Comparison of ENCODE assay signal across 13 mouse cellular contexts in genomic region chr11:99135047-99135440, GRCm38 (mm10). TPM values are rescaled to one million over a fixed set of nuclear protein-coding genes. Genes with fewer than 3 reads are reported as not detected.
DNase-seq lines count a peak whose midpoint lies in the region; ATAC-seq and TF ChIP-seq lines count a peak whose summit lies in the region.
"Had no signal": no experiment of that assay in that cellular context is flagged by ENCODE, and none has a peak within 500 bp of the region (broad histone marks: within the 10 kb centered on the region; RNA-seq: fewer than 3 reads in every experiment).

No protein-coding gene starts in this region.

- WGBS in heart, embryonic 13.5 days: 55% methylated on average over 8 of the region's 8 CpGs
- WGBS in midbrain, embryonic 10.5 days: 76% methylated on average over 8 of the region's 8 CpGs
- 80% methylated on average over 8 of the region's 8 CpGs for WGBS in midbrain, postnatal 0 days
- 68% methylated on average over 8 of the region's 8 CpGs for WGBS in embryonic facial prominence, embryonic 10.5 days
- WGBS in limb, embryonic 14.5 days: 44% methylated on average over 8 of the region's 8 CpGs
- 80% methylated on average over 8 of the region's 8 CpGs for WGBS in hindbrain, embryonic 14.5 days

- TF ChIP-seq CTCF in midbrain, postnatal 0 days (IDR thresholded peaks at IDR 0.05): no peak

- peaks cover 44% of the 10 kb centered on the region for H3K4me1 ChIP-seq in heart, embryonic 13.5 days
- H3K4me1 ChIP-seq in midbrain, embryonic 10.5 days: peaks cover 60% of the 10 kb centered on the region
- peaks cover 7% of the 10 kb centered on the region for H3K4me1 ChIP-seq in midbrain, postnatal 0 days (ENCODE audit: insufficient read depth, low read length)
- H3K4me1 ChIP-seq in embryonic facial prominence, embryonic 10.5 days: peaks cover 74% of the 10 kb centered on the region
- H3K4me1 ChIP-seq in limb, embryonic 14.5 days (ENCODE audit: control insufficient read depth, insufficient read depth, low read length): peaks cover 52% of the 10 kb centered on the region
- H3K4me1 ChIP-seq in hindbrain, embryonic 14.5 days (replicated peaks; ENCODE audit: control insufficient read depth, insufficient read depth, low read length): peaks cover 17% of the 10 kb centered on the region

- no peak for DNase-seq in heart, postnatal 36 days
- DNase-seq in midbrain, embryonic 10.5 days (ENCODE audit: low spot score): no peak
- no peak for DNase-seq in midbrain, postnatal 0 days (ENCODE audit: low spot score)
- DNase-seq in embryonic facial prominence, embryonic 10.5 days (ENCODE audit: low spot score): no peak
- no peak for DNase-seq in limb, embryonic 14.5 days (ENCODE audit: low spot score)
- DNase-seq in spleen, postnatal 14 days (ENCODE audit: low spot score in 2 of 2): no peak
- DNase-seq in hindbrain, embryonic 14.5 days (ENCODE audit: low spot score): no peak
- DNase-seq: gastrocnemius, postnatal 10 days; kidney, postnatal 36 days had no signal

- intact Hi-C loops in heart, postnatal 36 days (cut with DNase I): no loop called here

- no peaks in the 10 kb centered on the region for H3K27me3 ChIP-seq in heart, embryonic 13.5 days (replicated peaks)
- no peaks in the 10 kb centered on the region for H3K27me3 ChIP-seq in midbrain, embryonic 10.5 days (ENCODE audit: low read depth, poor library complexity, severe bottlenecking)
- no peaks in the 10 kb centered on the region for H3K27me3 ChIP-seq in midbrain, postnatal 0 days (ENCODE audit: insufficient read depth, low read length)
- H3K27me3 ChIP-seq in embryonic facial prominence, embryonic 10.5 days (replicated peaks; ENCODE audit: low read depth, poor library complexity, severe bottlenecking): no peaks in the 10 kb centered on the region
- H3K27me3 ChIP-seq in limb, embryonic 14.5 days (ENCODE audit: control insufficient read depth, insufficient read depth, low read length): no peaks in the 10 kb centered on the region
- no peaks in the 10 kb centered on the region for H3K27me3 ChIP-seq in hindbrain, embryonic 14.5 days (ENCODE audit: control insufficient read depth, insufficient read depth, low read length)

- TF ChIP-seq POLR2A in limb, embryonic 14.5 days (IDR thresholded peaks at IDR 0.05; ENCODE audit: borderline replicate concordance, extremely low read depth, insufficient read depth, insufficient read length): no peak

- H3K4me2 ChIP-seq in heart, embryonic 13.5 days: no peak overlapping the region
- no peak overlapping the region for H3K4me2 ChIP-seq in midbrain, postnatal 0 days (ENCODE audit: low read depth, low read length, poor library complexity, severe bottlenecking)
- no peak overlapping the region for H3K4me2 ChIP-seq in limb, embryonic 14.5 days (replicated peaks; ENCODE audit: low read depth, low read length, severe bottlenecking)
- H3K4me2 ChIP-seq in hindbrain, embryonic 14.5 days (replicated peaks): no peak overlapping the region

- H3K4me3 ChIP-seq in heart, embryonic 13.5 days: no peak overlapping the region
- H3K4me3 ChIP-seq in midbrain, embryonic 10.5 days: no peak overlapping the region
- no peak overlapping the region for H3K4me3 ChIP-seq in midbrain, postnatal 0 days (ENCODE audit: low read depth, low read length)
- no peak overlapping the region for H3K4me3 ChIP-seq in embryonic facial prominence, embryonic 10.5 days
- H3K4me3 ChIP-seq in limb, embryonic 14.5 days (replicated peaks; ENCODE audit: low read length): no peak overlapping the region
- no peak overlapping the region for H3K4me3 ChIP-seq in hindbrain, embryonic 14.5 days (replicated peaks; ENCODE audit: low read length)

- peak overlapping the region; percentile 60 for H3K27ac ChIP-seq in heart, embryonic 13.5 days (replicated peaks)
- peak overlapping the region; percentile 61 for H3K27ac ChIP-seq in midbrain, embryonic 10.5 days (replicated peaks)
- no peak overlapping the region for H3K27ac ChIP-seq in midbrain, postnatal 0 days (ENCODE audit: low read depth, low read length)
- H3K27ac ChIP-seq in embryonic facial prominence, embryonic 10.5 days (replicated peaks): peak overlapping the region; percentile 85
- H3K27ac ChIP-seq in limb, embryonic 14.5 days (replicated peaks; ENCODE audit: low read depth, low read length): peak overlapping the region; percentile 79
- H3K27ac ChIP-seq in hindbrain, embryonic 14.5 days: no peak overlapping the region

- no peak for ATAC-seq in heart, embryonic 13.5 days (ENCODE audit: extremely low read depth, insufficient number of reproducible peaks, low FRiP score, low TSS enrichment)
- no peak for ATAC-seq in midbrain, postnatal 0 days (ENCODE audit: low FRiP score)
- ATAC-seq in limb, embryonic 14.5 days (ENCODE audit: low FRiP score, low read depth): no peak
- ATAC-seq in hindbrain, embryonic 14.5 days (ENCODE audit: low FRiP score): no peak
- ATAC-seq: CD4-positive, CD25-positive, alpha-beta regulatory T cell, adult 4 months had no signal

- no peaks in the 10 kb centered on the region for H3K9me3 ChIP-seq in heart, embryonic 13.5 days
- H3K9me3 ChIP-seq in midbrain, embryonic 10.5 days (replicated peaks): no peaks in the 10 kb centered on the region
- H3K9me3 ChIP-seq in midbrain, postnatal 0 days (ENCODE audit: low read length): no peaks in the 10 kb centered on the region
- no peaks in the 10 kb centered on the region for H3K9me3 ChIP-seq in embryonic facial prominence, embryonic 10.5 days
- no peaks in the 10 kb centered on the region for H3K9me3 ChIP-seq in limb, embryonic 14.5 days (ENCODE audit: control insufficient read depth, low read length)
- no peaks in the 10 kb centered on the region for H3K9me3 ChIP-seq in hindbrain, embryonic 14.5 days (ENCODE audit: control insufficient read depth, low read length)

- no peaks in the 10 kb centered on the region for H3K36me3 ChIP-seq in heart, embryonic 13.5 days
- H3K36me3 ChIP-seq in midbrain, embryonic 10.5 days: no peaks in the 10 kb centered on the region
- no peaks in the 10 kb centered on the region for H3K36me3 ChIP-seq in midbrain, postnatal 0 days (ENCODE audit: insufficient read depth, low read length)
- no peaks in the 10 kb centered on the region for H3K36me3 ChIP-seq in embryonic facial prominence, embryonic 10.5 days (replicated peaks)
- no peaks in the 10 kb centered on the region for H3K36me3 ChIP-seq in limb, embryonic 14.5 days (ENCODE audit: control insufficient read depth, insufficient read depth, low read length)
- no peaks in the 10 kb centered on the region for H3K36me3 ChIP-seq in hindbrain, embryonic 14.5 days (replicated peaks; ENCODE audit: control insufficient read depth, insufficient read depth)

- H3K9ac ChIP-seq in heart, embryonic 13.5 days: no peak overlapping the region
- H3K9ac ChIP-seq in midbrain, postnatal 0 days (replicated peaks; ENCODE audit: low read length, poor library complexity, severe bottlenecking): no peak overlapping the region
- H3K9ac ChIP-seq in limb, embryonic 14.5 days (ENCODE audit: low read depth, low read length, severe bottlenecking): no peak overlapping the region
- H3K9ac ChIP-seq in hindbrain, embryonic 14.5 days: no peak overlapping the region

RNA-seq across cellular contexts. Expression of gene Ccr7, which starts 19.8 kb away (rescaled TPM):
- polyA plus RNA-seq in heart, embryonic 13.5 days (2015; fragmentation: Nextera tagmentation; extraction: Ambion mirVana): 0.14 and 0.23 TPM in 2 replicates
- total RNA-seq in heart, postnatal 36 days (2021): under 1 TPM; 0.38 to 0.58 TPM
- 0.14 TPM in 1 of 2 replicates, not detected in the other for polyA plus RNA-seq in midbrain, embryonic 10.5 days (2016; fragmentation: Nextera tagmentation; extraction: Ambion mirVana)
- not detected in 2 replicates for total RNA-seq in midbrain, postnatal 0 days (2014; rRNA removed)
- polyA plus RNA-seq in midbrain, postnatal 0 days (2015; fragmentation: Nextera tagmentation; extraction: Ambion mirVana): not detected in 2 replicates
- 0.50 and 0.78 TPM in 2 replicates for polyA plus RNA-seq in embryonic facial prominence, embryonic 10.5 days (2016; fragmentation: Nextera tagmentation; extraction: Ambion mirVana)
- 0.65 and 0.99 TPM in 2 replicates for polyA plus RNA-seq in limb, embryonic 14.5 days (2012; rRNA removed)
- polyA plus RNA-seq in limb, embryonic 14.5 days (2014; fragmentation: Nextera tagmentation; extraction: Ambion mirVana): 0.84 and 0.94 TPM in 2 replicates
- polyA plus RNA-seq in hindbrain, embryonic 14.5 days (2014; fragmentation: Nextera tagmentation; extraction: Ambion mirVana): 0.23 TPM in 1 of 2 replicates, not detected in the other
- total RNA-seq: left cerebral cortex, postnatal 36 days; megakaryocyte-erythroid progenitor cell, adult 5-6 weeks had no signal

RNA-seq across cellular contexts. Expression of gene Tns4, which starts 45.9 kb away (rescaled TPM):
- 0.15 and 0.21 TPM in 2 replicates for polyA plus RNA-seq in heart, embryonic 13.5 days (2015; fragmentation: Nextera tagmentation; extraction: Ambion mirVana)
- under 1 TPM; 0.27 to 0.36 TPM for total RNA-seq in heart, postnatal 36 days (2021)
- polyA plus RNA-seq in midbrain, embryonic 10.5 days (2016; fragmentation: Nextera tagmentation; extraction: Ambion mirVana): 0.55 and 0.84 TPM in 2 replicates
- 0.38 TPM in 2 replicates for total RNA-seq in midbrain, postnatal 0 days (2014; rRNA removed)
- 0.17 and 0.26 TPM in 2 replicates for polyA plus RNA-seq in midbrain, postnatal 0 days (2015; fragmentation: Nextera tagmentation; extraction: Ambion mirVana)
- polyA plus RNA-seq in embryonic facial prominence, embryonic 10.5 days (2016; fragmentation: Nextera tagmentation; extraction: Ambion mirVana): 0.96 and 1.0 TPM in 2 replicates
- 1.6 and 1.7 TPM in 2 replicates for polyA plus RNA-seq in limb, embryonic 14.5 days (2012; rRNA removed)
- 1.5 and 2.5 TPM in 2 replicates for polyA plus RNA-seq in limb, embryonic 14.5 days (2014; fragmentation: Nextera tagmentation; extraction: Ambion mirVana)
- polyA plus RNA-seq in hindbrain, embryonic 14.5 days (2014; fragmentation: Nextera tagmentation; extraction: Ambion mirVana): 0.20 TPM in 1 of 2 replicates, not detected in the other
- total RNA-seq: gastrocnemius, postnatal 10 days; megakaryocyte-erythroid progenitor cell, adult 5-6 weeks had no signal

Comparison
In these comparisons a context has a peak if more than half of its experiments do, and no peak if none do; other contexts are left out.
1. H3K27ac ChIP-seq: peak in heart, embryonic 13.5 days (single experiment), midbrain, embryonic 10.5 days (single experiment), embryonic facial prominence, embryonic 10.5 days (single experiment) and limb, embryonic 14.5 days (single experiment); none in midbrain, postnatal 0 days (single experiment) and hindbrain, embryonic 14.5 days (single experiment).